Mouse (Mus musculus): ENCODE results near the gene Adcy2. TPM values are rescaled to one million over a fixed set of nuclear protein-coding genes. Genes with fewer than 3 reads are reported as not detected.

The Adcy2 gene
- total and polyA plus RNA-seq, 2 experiments from 2014 or later: 16.8 to 50.9 TPM

- Histone ChIP-seq H3K4me1 (ENCODE audit: insufficient read depth, low read length) (no peaks in the 10 kb centered on the region), H3K4me2 (ENCODE audit: low read depth, low read length, poor library complexity, severe bottlenecking) (no peak overlapping the region), H3K27me3 (ENCODE audit: insufficient read depth, low read length) (no peaks in the 10 kb centered on the region), H3K9me3 (ENCODE audit: low read length) (no peaks in the 10 kb centered on the region), H3K9ac (replicated peaks; ENCODE audit: low read length, poor library complexity, severe bottlenecking) (no peak overlapping the region), H3K27ac (ENCODE audit: low read depth, low read length) (no peak overlapping the region), H3K4me3 (ENCODE audit: low read depth, low read length) (no peak overlapping the region), H3K36me3 (ENCODE audit: insufficient read depth, low read length) (no peaks in the 10 kb centered on the region)
- 83% methylated on average over 5 of the region's 5 CpGs for WGBS
- TF ChIP-seq CTCF (IDR thresholded peaks at IDR 0.05): no peak
- DNase-seq (ENCODE audit: low spot score) (no peak), ATAC-seq (ENCODE audit: low FRiP score) (no peak)
These were observed 167.2 kb downstream of the Adcy2 start for GRCm38 (mm10) chr13:68832141-68832540.

- Histone ChIP-seq H3K4me1 (ENCODE audit: insufficient read depth, low read length) (no peaks in the 10 kb centered on the region), H3K9ac (replicated peaks; ENCODE audit: low read length, poor library complexity, severe bottlenecking) (no peak overlapping the region), H3K4me3 (ENCODE audit: low read depth, low read length) (no peak overlapping the region), H3K27ac (ENCODE audit: low read depth, low read length) (no peak overlapping the region), H3K36me3 (ENCODE audit: insufficient read depth, low read length) (no peaks in the 10 kb centered on the region), H3K27me3 (ENCODE audit: insufficient read depth, low read length) (no peaks in the 10 kb centered on the region), H3K4me2 (ENCODE audit: low read depth, low read length, poor library complexity, severe bottlenecking) (no peak overlapping the region), H3K9me3 (ENCODE audit: low read length) (no peaks in the 10 kb centered on the region)
- WGBS: 84% methylated on average over 6 of the region's 6 CpGs
- no peak for TF ChIP-seq CTCF (IDR thresholded peaks at IDR 0.05)
- no peak for DNase-seq (ENCODE audit: low spot score)
- no peak for ATAC-seq (ENCODE audit: low FRiP score)
These were observed 169.1 kb downstream of the Adcy2 start for GRCm38 (mm10) chr13:68830030-68830759.

- ATAC-seq (ENCODE audit: low FRiP score): no peak
- WGBS: 77% methylated on average over 4 of the region's 4 CpGs
- no peak for DNase-seq (ENCODE audit: low spot score)
- Histone ChIP-seq H3K9ac (replicated peaks; ENCODE audit: low read length, poor library complexity, severe bottlenecking) (no peak overlapping the region), H3K4me1 (ENCODE audit: insufficient read depth, low read length) (no peaks in the 10 kb centered on the region), H3K4me3 (ENCODE audit: low read depth, low read length) (no peak overlapping the region), H3K9me3 (ENCODE audit: low read length) (no peaks in the 10 kb centered on the region), H3K27me3 (ENCODE audit: insufficient read depth, low read length) (no peaks in the 10 kb centered on the region), H3K4me2 (ENCODE audit: low read depth, low read length, poor library complexity, severe bottlenecking) (no peak overlapping the region), H3K36me3 (ENCODE audit: insufficient read depth, low read length) (no peaks in the 10 kb centered on the region), H3K27ac (ENCODE audit: low read depth, low read length) (no peak overlapping the region)
- no peak for TF ChIP-seq CTCF (IDR thresholded peaks at IDR 0.05)
These were observed 170.9 kb downstream of the Adcy2 start for GRCm38 (mm10) chr13:68828441-68828840.

GRCm38 (mm10) chr13:68826461-68826860 lies 172.9 kb downstream of the Adcy2 start:
- Histone ChIP-seq H3K27me3 (ENCODE audit: insufficient read depth, low read length) (no peaks in the 10 kb centered on the region), H3K9ac (replicated peaks; ENCODE audit: low read length, poor library complexity, severe bottlenecking) (no peak overlapping the region), H3K4me3 (ENCODE audit: low read depth, low read length) (no peak overlapping the region), H3K4me2 (ENCODE audit: low read depth, low read length, poor library complexity, severe bottlenecking) (no peak overlapping the region), H3K9me3 (ENCODE audit: low read length) (no peaks in the 10 kb centered on the region), H3K4me1 (ENCODE audit: insufficient read depth, low read length) (no peaks in the 10 kb centered on the region), H3K27ac (ENCODE audit: low read depth, low read length) (no peak overlapping the region), H3K36me3 (ENCODE audit: insufficient read depth, low read length) (no peaks in the 10 kb centered on the region)
- no peak for DNase-seq (ENCODE audit: low spot score)
- no peak for ATAC-seq (ENCODE audit: low FRiP score)
- no peak for TF ChIP-seq CTCF (IDR thresholded peaks at IDR 0.05)
- WGBS: 89% methylated on average over 1 of the region's 1 CpGs

- Histone ChIP-seq H3K4me1 (ENCODE audit: insufficient read depth, low read length) (no peaks in the 10 kb centered on the region), H3K9ac (replicated peaks; ENCODE audit: low read length, poor library complexity, severe bottlenecking) (no peak overlapping the region), H3K36me3 (ENCODE audit: insufficient read depth, low read length) (no peaks in the 10 kb centered on the region), H3K27me3 (ENCODE audit: insufficient read depth, low read length) (no peaks in the 10 kb centered on the region), H3K4me3 (ENCODE audit: low read depth, low read length) (no peak overlapping the region), H3K4me2 (ENCODE audit: low read depth, low read length, poor library complexity, severe bottlenecking) (no peak overlapping the region), H3K9me3 (ENCODE audit: low read length) (no peaks in the 10 kb centered on the region), H3K27ac (ENCODE audit: low read depth, low read length) (no peak overlapping the region)
- DNase-seq (ENCODE audit: low spot score) (no peak), ATAC-seq (ENCODE audit: low FRiP score) (no peak)
- no peak for TF ChIP-seq CTCF (IDR thresholded peaks at IDR 0.05)
- WGBS: 90% methylated on average over 13 of the region's 13 CpGs
These were observed 178.3 kb downstream of the Adcy2 start for GRCm38 (mm10) chr13:68820858-68821579.
